Mouse (Mus musculus): ENCODE results near the gene Cfap46. TPM values are rescaled to one million over a fixed set of nuclear protein-coding genes. Genes with fewer than 3 reads are reported as not detected.

Gene Cfap46
- total and polyA plus RNA-seq, 2 experiments = 0.04 to 0.09 TPM

GRCm38 (mm10) chr7:139570788-139571187, 112.8 kb downstream of the Cfap46 start:
- DNase-seq (ENCODE audit: extremely low read depth, low read depth, low spot score) = no peak
- Histone ChIP-seq H3K9ac (ENCODE audit: low read depth, low read length) (no peak overlapping the region), H3K4me1 (ENCODE audit: control insufficient read depth, insufficient read depth, low read length) (no peaks in the 10 kb centered on the region), H3K79me2 (ENCODE audit: control insufficient read depth, insufficient read depth, low read length) (no peaks in the 10 kb centered on the region), H3K27me3 (ENCODE audit: control insufficient read depth, insufficient read depth, low read length) (no peaks in the 10 kb centered on the region), H3K4me3 (ENCODE audit: insufficient read depth, low read depth, low read length) (no peak overlapping the region), H3K27ac (replicated peaks; ENCODE audit: insufficient read depth, low read depth, low read length) (no peak overlapping the region), H3K36me3 (ENCODE audit: control insufficient read depth, insufficient read depth, low read length) (peaks cover 2% of the 10 kb centered on the region; the same call in 1 of the 2 replicates)
- WGBS = over 99% methylated on average over 5 of the region's 5 CpGs
- no peak for TF ChIP-seq POLR2A (IDR thresholded peaks at IDR 0.05; ENCODE audit: extremely low read depth, insufficient read depth, low read length)
- TF ChIP-seq CTCF (IDR thresholded peaks at IDR 0.05; ENCODE audit: low read depth, low read length) = no peak

- TF ChIP-seq POLR2A (IDR thresholded peaks at IDR 0.05; ENCODE audit: extremely low read depth, insufficient read depth, low read length) = no peak
- TF ChIP-seq CTCF (IDR thresholded peaks at IDR 0.05; ENCODE audit: low read depth, low read length) = no peak
- DNase-seq (ENCODE audit: extremely low read depth, low read depth, low spot score) = no peak
- no peaks in the 10 kb centered on the region for H3K79me2 ChIP-seq (ENCODE audit: control insufficient read depth, insufficient read depth, low read length)
- 88% methylated on average over 8 of the region's 8 CpGs for WGBS
- no peak overlapping the region for H3K9ac ChIP-seq (ENCODE audit: low read depth, low read length)
- H3K4me3 ChIP-seq (ENCODE audit: insufficient read depth, low read depth, low read length) = no peak overlapping the region
- no peak overlapping the region for H3K27ac ChIP-seq (replicated peaks; ENCODE audit: insufficient read depth, low read depth, low read length)
- no peaks in the 10 kb centered on the region for H3K4me1 ChIP-seq (ENCODE audit: control insufficient read depth, insufficient read depth, low read length)
- no peaks in the 10 kb centered on the region for H3K27me3 ChIP-seq (ENCODE audit: control insufficient read depth, insufficient read depth, low read length)
- H3K36me3 ChIP-seq (ENCODE audit: control insufficient read depth, insufficient read depth, low read length) = no peaks in the 10 kb centered on the region; the same call in 1 of the 2 replicates
Measured at GRCm38 (mm10) chr7:139566533-139566932, 117.1 kb downstream of the Cfap46 start.

GRCm38 (mm10) chr7:139565998-139566397, 117.6 kb downstream of the Cfap46 start:
- no peak for DNase-seq (ENCODE audit: extremely low read depth, low read depth, low spot score)
- 87% methylated on average over 6 of the region's 6 CpGs for WGBS
- no peaks in the 10 kb centered on the region for H3K4me1 ChIP-seq (ENCODE audit: control insufficient read depth, insufficient read depth, low read length)
- H3K27ac ChIP-seq (replicated peaks; ENCODE audit: insufficient read depth, low read depth, low read length) = no peak overlapping the region
- H3K79me2 ChIP-seq (ENCODE audit: control insufficient read depth, insufficient read depth, low read length) = no peaks in the 10 kb centered on the region
- no peak for TF ChIP-seq CTCF (IDR thresholded peaks at IDR 0.05; ENCODE audit: low read depth, low read length)
- TF ChIP-seq POLR2A (IDR thresholded peaks at IDR 0.05; ENCODE audit: extremely low read depth, insufficient read depth, low read length) = no peak
- H3K4me3 ChIP-seq (ENCODE audit: insufficient read depth, low read depth, low read length) = no peak overlapping the region
- H3K27me3 ChIP-seq (ENCODE audit: control insufficient read depth, insufficient read depth, low read length) = no peaks in the 10 kb centered on the region
- no peaks in the 10 kb centered on the region; the same call in 1 of the 2 replicates for H3K36me3 ChIP-seq (ENCODE audit: control insufficient read depth, insufficient read depth, low read length)
- H3K9ac ChIP-seq (ENCODE audit: low read depth, low read length) = no peak overlapping the region

- DNase-seq (ENCODE audit: extremely low read depth, low read depth, low spot score) = no peak
- H3K36me3 ChIP-seq (ENCODE audit: control insufficient read depth, insufficient read depth, low read length) = peaks cover 2% of the 10 kb centered on the region; the same call in 1 of the 2 replicates
- WGBS = 92% methylated on average over 2 of the region's 2 CpGs
- H3K27me3 ChIP-seq (ENCODE audit: control insufficient read depth, insufficient read depth, low read length) = no peaks in the 10 kb centered on the region
- H3K9ac ChIP-seq (ENCODE audit: low read depth, low read length) = no peak overlapping the region
- no peaks in the 10 kb centered on the region for H3K4me1 ChIP-seq (ENCODE audit: control insufficient read depth, insufficient read depth, low read length)
- no peak overlapping the region for H3K27ac ChIP-seq (replicated peaks; ENCODE audit: insufficient read depth, low read depth, low read length)
- H3K79me2 ChIP-seq (ENCODE audit: control insufficient read depth, insufficient read depth, low read length) = no peaks in the 10 kb centered on the region
- no peak for TF ChIP-seq POLR2A (IDR thresholded peaks at IDR 0.05; ENCODE audit: extremely low read depth, insufficient read depth, low read length)
- TF ChIP-seq CTCF (IDR thresholded peaks at IDR 0.05; ENCODE audit: low read depth, low read length) = no peak
- no peak overlapping the region for H3K4me3 ChIP-seq (ENCODE audit: insufficient read depth, low read depth, low read length)
Measured at GRCm38 (mm10) chr7:139564161-139564560, 119.5 kb downstream of the Cfap46 start.

- WGBS = 93% methylated on average over 4 of the region's 4 CpGs
- peaks cover 2% of the 10 kb centered on the region; the same call in 1 of the 2 replicates for H3K36me3 ChIP-seq (ENCODE audit: control insufficient read depth, insufficient read depth, low read length)
- no peak overlapping the region for H3K9ac ChIP-seq (ENCODE audit: low read depth, low read length)
- no peaks in the 10 kb centered on the region for H3K27me3 ChIP-seq (ENCODE audit: control insufficient read depth, insufficient read depth, low read length)
- TF ChIP-seq CTCF (IDR thresholded peaks at IDR 0.05; ENCODE audit: low read depth, low read length) = no peak
- no peak for DNase-seq (ENCODE audit: extremely low read depth, low read depth, low spot score)
- H3K27ac ChIP-seq (replicated peaks; ENCODE audit: insufficient read depth, low read depth, low read length) = no peak overlapping the region
- no peaks in the 10 kb centered on the region for H3K4me1 ChIP-seq (ENCODE audit: control insufficient read depth, insufficient read depth, low read length)
- H3K4me3 ChIP-seq (ENCODE audit: insufficient read depth, low read depth, low read length) = no peak overlapping the region
- H3K79me2 ChIP-seq (ENCODE audit: control insufficient read depth, insufficient read depth, low read length) = no peaks in the 10 kb centered on the region
Measured at GRCm38 (mm10) chr7:139563425-139563824, 120.2 kb downstream of the Cfap46 start.

GRCm38 (mm10) chr7:139559659-139560058, 124.0 kb downstream of the Cfap46 start:
- 85% methylated on average over 10 of the region's 10 CpGs for WGBS
- Histone ChIP-seq H3K4me1 (ENCODE audit: control insufficient read depth, insufficient read depth, low read length) (peaks cover 5% of the 10 kb centered on the region), H3K27ac (replicated peaks; ENCODE audit: insufficient read depth, low read depth, low read length) (no peak overlapping the region), H3K79me2 (ENCODE audit: control insufficient read depth, insufficient read depth, low read length) (no peaks in the 10 kb centered on the region), H3K27me3 (ENCODE audit: control insufficient read depth, insufficient read depth, low read length) (no peaks in the 10 kb centered on the region), H3K36me3 (ENCODE audit: control insufficient read depth, insufficient read depth, low read length) (0 out of 2 replicates have a peak, but pooled peaks cover 2% of the 10 kb centered on the region), H3K4me3 (ENCODE audit: insufficient read depth, low read depth, low read length) (no peak overlapping the region), H3K9ac (ENCODE audit: low read depth, low read length) (no peak overlapping the region)
- peak; percentile 87 for DNase-seq (ENCODE audit: extremely low read depth, low read depth, low spot score)
- TF ChIP-seq POLR2A (IDR thresholded peaks at IDR 0.05; ENCODE audit: extremely low read depth, insufficient read depth, low read length) (no peak), CTCF (IDR thresholded peaks at IDR 0.05; ENCODE audit: low read depth, low read length) (no peak)

All from liver, adult 2 months (tissue).